Comparison of ENCODE assay signal across 9 mouse cellular contexts in genomic region chr12:79843496-79843895, GRCm38 (mm10).
DNase-seq lines count a peak whose midpoint lies in the region; ATAC-seq lines count a peak whose summit lies in the region.
"Had no signal": no experiment of that assay in that cellular context is flagged by ENCODE, and none has a peak within 500 bp of the region (broad histone marks: within the 10 kb centered on the region; RNA-seq: fewer than 3 reads in every experiment).

No protein-coding gene starts in this region.

- H3K9ac ChIP-seq in kidney, embryonic 15.5 days, result no peak overlapping the region
- H3K9ac ChIP-seq in embryonic facial prominence, embryonic 12.5 days, result no peak overlapping the region
- H3K9ac ChIP-seq in liver, embryonic 12.5 days, result no peak overlapping the region
- H3K9ac ChIP-seq: liver, embryonic 14.5 days had no signal

- no peak for ATAC-seq in kidney, embryonic 15.5 days (replicated peaks; ENCODE audit: low FRiP score)
- no peak for ATAC-seq in embryonic facial prominence, embryonic 12.5 days (ENCODE audit: insufficient number of reproducible peaks, insufficient read depth, low FRiP score, low TSS enrichment)
- ATAC-seq in liver, embryonic 12.5 days, result no peak

- H3K4me1 ChIP-seq in kidney, embryonic 15.5 days, result peaks cover 93% of the 10 kb centered on the region
- peaks cover 100% of the 10 kb centered on the region for H3K4me1 ChIP-seq in embryonic facial prominence, embryonic 12.5 days
- H3K4me1 ChIP-seq in liver, embryonic 12.5 days, result peaks cover 64% of the 10 kb centered on the region

- WGBS in kidney, embryonic 15.5 days, result 27% methylated on average over 6 of the region's 6 CpGs
- WGBS in embryonic facial prominence, embryonic 12.5 days, result 19% methylated on average over 6 of the region's 6 CpGs
- WGBS in liver, embryonic 12.5 days (ENCODE audit: insufficient replicate concordance), result 61% methylated on average over 6 of the region's 6 CpGs

- H3K27ac ChIP-seq in kidney, embryonic 15.5 days, result peak overlapping the region; percentile 93
- peak overlapping the region; percentile 92 for H3K27ac ChIP-seq in embryonic facial prominence, embryonic 12.5 days
- peak overlapping the region; percentile 21; the same call in 1 of the 2 replicates for H3K27ac ChIP-seq in liver, embryonic 12.5 days
- H3K27ac ChIP-seq: liver, embryonic 14.5 days had no signal

- 0 out of 2 replicates have a peak overlapping the region, but pooled peaks have one; percentile 3 for H3K4me2 ChIP-seq in kidney, embryonic 15.5 days
- no peak overlapping the region for H3K4me2 ChIP-seq in embryonic facial prominence, embryonic 12.5 days (replicated peaks)
- H3K4me2 ChIP-seq in liver, embryonic 12.5 days, result no peak overlapping the region

- H3K36me3 ChIP-seq in kidney, embryonic 15.5 days, result no peaks in the 10 kb centered on the region
- H3K36me3 ChIP-seq in embryonic facial prominence, embryonic 12.5 days, result no peaks in the 10 kb centered on the region
- H3K36me3 ChIP-seq in liver, embryonic 12.5 days, result no peaks in the 10 kb centered on the region

- DNase-seq in embryo, embryonic 10 days (ENCODE audit: low spot score), result peak; percentile 66
- no peak for DNase-seq in embryo, embryonic 9.5 days (ENCODE audit: extremely low spot score)
- no peak for DNase-seq in kidney, adult 9 months
- no peak for DNase-seq in cerebellum, postnatal 36 days
- no peak for DNase-seq in cerebellum, adult 11 months

- no peaks in the 10 kb centered on the region for H3K9me3 ChIP-seq in kidney, embryonic 15.5 days (replicated peaks)
- no peaks in the 10 kb centered on the region for H3K9me3 ChIP-seq in embryonic facial prominence, embryonic 12.5 days
- no peaks in the 10 kb centered on the region for H3K9me3 ChIP-seq in liver, embryonic 12.5 days (replicated peaks)

- no peak overlapping the region for H3K4me3 ChIP-seq in kidney, embryonic 15.5 days (replicated peaks)
- H3K4me3 ChIP-seq in embryonic facial prominence, embryonic 12.5 days, result no peak overlapping the region
- no peak overlapping the region for H3K4me3 ChIP-seq in liver, embryonic 12.5 days

- H3K27me3 ChIP-seq in kidney, embryonic 15.5 days, result no peaks in the 10 kb centered on the region
- H3K27me3 ChIP-seq in embryonic facial prominence, embryonic 12.5 days, result no peaks in the 10 kb centered on the region
- no peaks in the 10 kb centered on the region for H3K27me3 ChIP-seq in liver, embryonic 12.5 days (replicated peaks)

Comparison
In these comparisons a context has a peak if more than half of its experiments do, and no peak if none do; other contexts are left out.
1. H3K27ac ChIP-seq: peak in every context shown above with its lines; median percentile 93 in kidney, embryonic 15.5 days; 92 in embryonic facial prominence, embryonic 12.5 days; 21 in liver, embryonic 12.5 days.